Mouse (Mus musculus) left cerebral cortex, postnatal 4 days (tissue): ENCODE data around the gene Eef1akmt1. TPM values are rescaled to one million over a fixed set of nuclear protein-coding genes. Genes with fewer than 3 reads are reported as not detected.
A peak's percentile ranks its signal among the peaks of the same experiment; 100 is the strongest.

Experiments
- DNase-seq: peaks from one replicate; pipeline ENCODE4 v3.0.0-alpha.2; 2022
- intact Hi-C: fragments of 180-260 bp; cut with DNase I; formaldehyde crosslinking; loops from one replicate; pipeline ENCODE4 v1.15.1; 2025
- total RNA-seq, 2 experiments: library from RNA; stranded (reverse); gene quantifications; 2 replicates each; pipeline ENCODE4 v1.2.3; 2021

The Eef1akmt1 gene
- total RNA-seq, 2 experiments from 2014 or later = 29.4 to 29.6 TPM

DNA sequence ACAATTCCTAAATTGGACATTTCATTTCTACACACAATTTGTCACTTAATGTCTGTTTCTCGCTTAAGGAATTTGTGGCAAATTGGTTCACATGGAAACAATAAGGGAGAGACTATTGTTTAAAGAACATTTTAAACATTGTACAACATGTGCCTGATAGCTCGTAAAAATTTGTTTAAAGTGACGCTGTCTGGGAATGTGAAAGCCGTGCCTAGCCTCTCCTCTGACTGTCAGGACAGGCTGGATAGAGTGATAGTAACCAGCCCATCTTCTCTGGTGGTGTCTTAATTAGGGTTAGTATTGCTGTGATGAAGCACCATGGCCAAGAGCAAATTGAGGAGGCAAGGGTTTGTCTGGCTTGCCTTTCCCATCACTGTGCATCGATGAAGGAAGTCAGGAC, 24.4 kb downstream of the Eef1akmt1 start:
- intact Hi-C loops = no loop called here

DNA sequence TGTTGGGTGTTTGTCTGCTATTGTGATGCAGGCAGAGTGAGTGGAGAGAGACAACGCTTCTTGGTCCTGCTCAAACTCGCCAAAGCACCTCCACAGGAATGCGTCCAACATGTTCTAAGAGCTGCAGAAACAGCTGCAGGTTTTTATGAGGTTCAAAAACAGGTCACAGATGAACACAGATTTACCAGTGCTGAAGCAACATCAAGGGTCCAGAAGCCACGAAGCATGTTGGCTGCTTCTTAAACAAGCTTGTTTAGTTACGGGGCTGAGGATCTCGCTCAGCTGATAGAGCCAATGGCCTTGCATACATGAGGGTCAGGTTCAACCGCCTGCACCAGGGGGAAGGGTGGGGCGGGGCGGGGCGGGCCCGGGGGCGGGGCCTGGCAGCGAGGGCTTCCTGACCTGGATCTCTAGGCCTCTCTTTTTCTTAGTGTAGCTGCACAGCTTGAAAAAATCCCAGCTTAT, 24.8 kb downstream of the Eef1akmt1 start:
- no peak for DNase-seq
- intact Hi-C loops = no loop called here

More for the DNA sequence above, 24.4 kb downstream of the Eef1akmt1 start:
- no peak for DNase-seq

DNA sequence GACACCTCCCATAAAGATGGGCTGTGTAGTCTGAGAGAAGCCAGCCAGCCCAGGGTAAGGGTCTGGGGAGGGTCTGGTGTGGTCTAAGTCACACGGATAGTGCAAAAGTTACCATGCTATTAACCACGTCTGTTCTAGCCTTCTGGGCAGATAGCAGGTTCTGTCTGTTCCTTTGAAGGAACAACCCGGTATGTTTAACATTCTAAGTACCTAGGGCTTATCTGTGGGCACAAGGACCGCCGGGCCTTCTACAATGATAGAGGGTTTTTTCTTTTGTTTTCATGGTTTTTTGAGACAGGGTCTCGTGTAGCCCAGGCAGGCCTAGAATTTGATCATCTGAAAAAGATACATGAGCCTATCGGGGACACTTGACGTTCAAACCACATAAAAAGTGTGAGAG, 25.3 kb downstream of the Eef1akmt1 start:
- intact Hi-C loops = no loop called here
- no peak for DNase-seq

DNA sequence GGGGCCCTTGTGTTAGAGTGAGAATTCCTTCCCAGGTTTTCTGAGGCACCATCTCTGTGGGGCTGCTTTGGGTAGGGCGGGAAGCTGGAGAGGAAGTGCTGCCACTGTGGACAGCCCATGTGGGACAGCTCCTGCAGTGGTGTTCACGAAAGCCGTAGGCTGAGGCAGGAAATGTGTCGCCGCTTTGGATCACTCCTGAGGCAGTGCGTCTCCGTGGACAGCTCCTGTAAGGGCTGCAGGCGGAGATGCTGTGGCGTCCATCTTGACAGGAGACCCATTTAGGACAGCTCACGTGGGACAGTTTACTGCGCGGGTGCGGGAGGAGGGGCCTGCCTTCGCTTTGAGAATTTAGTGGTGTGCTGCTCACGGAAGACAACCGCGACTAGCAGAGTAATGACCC, 25.9 kb downstream of the Eef1akmt1 start:
- no peak for DNase-seq
- intact Hi-C loops = no loop called here

DNA sequence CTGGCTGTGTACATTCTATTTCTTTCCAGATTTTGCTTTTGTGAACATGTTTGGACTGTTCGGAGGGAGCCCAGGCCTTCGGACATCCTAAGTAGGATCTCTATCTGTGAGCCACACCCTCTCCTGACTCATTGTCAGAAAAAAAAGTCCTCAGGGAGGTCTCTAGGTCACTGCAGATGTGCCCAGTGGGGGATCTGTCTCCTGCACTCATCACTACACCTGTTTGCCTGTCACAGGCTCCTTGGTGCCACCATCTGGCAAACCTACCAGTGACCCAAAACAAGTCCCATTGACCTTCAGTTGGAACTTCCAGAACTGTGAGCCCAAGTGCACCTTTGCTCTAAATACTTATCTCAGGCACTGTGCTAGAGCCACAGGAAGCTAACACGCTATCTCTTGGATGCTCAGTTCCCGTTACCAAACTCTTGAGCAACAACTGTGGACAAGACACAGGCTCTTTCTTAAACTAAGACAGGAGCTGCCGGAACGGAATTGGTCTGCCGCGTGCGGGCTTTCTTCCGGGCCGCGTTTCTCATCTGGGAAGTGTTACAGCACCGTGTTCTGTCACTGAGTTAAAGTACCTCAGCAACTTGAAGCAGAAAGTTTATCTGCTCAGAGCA, 27.9 kb downstream of the Eef1akmt1 start:
- no peak for DNase-seq
- intact Hi-C loops = no loop called here

DNA sequence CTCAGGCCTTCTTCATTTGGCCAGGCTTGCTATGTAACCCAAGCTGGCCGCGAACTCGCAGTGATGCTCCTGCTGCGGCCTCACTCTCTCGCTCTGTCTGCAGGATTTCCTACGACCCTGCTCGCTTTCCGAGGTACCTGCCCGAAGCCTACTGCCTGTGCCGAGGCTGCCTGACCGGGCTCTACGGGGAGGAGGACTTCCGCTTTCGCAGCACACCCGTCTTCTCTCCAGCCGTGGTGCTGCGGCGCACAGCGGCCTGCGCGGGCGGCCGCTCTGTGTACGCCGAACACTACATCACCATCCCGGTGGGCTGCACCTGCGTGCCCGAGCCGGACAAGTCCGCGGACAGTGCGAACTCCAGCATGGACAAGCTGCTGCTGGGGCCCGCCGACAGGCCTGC, 29.2 kb downstream of the Eef1akmt1 start:
- intact Hi-C loops = no loop called here
- DNase-seq = no peak

DNA sequence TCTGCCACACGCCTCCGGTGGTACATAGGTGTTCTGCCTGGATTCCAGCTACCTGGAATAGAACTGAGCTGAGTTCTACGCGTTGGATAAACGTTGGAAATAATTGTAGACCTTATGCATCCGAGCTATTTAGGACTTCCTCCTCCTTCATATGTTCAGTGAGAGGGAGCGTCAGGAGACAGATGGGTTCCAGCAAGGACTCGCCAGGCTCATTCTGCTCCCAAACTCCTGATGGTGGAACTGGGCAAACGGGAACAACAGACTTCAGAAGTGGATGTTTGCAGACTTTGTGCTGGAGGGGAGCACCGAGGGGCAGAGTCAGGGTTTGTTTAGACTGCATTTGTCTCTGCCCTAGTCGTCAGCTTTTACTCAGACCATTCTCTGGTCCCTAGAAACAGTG, 30.7 kb downstream of the Eef1akmt1 start:
- intact Hi-C loops = no loop called here

DNA sequence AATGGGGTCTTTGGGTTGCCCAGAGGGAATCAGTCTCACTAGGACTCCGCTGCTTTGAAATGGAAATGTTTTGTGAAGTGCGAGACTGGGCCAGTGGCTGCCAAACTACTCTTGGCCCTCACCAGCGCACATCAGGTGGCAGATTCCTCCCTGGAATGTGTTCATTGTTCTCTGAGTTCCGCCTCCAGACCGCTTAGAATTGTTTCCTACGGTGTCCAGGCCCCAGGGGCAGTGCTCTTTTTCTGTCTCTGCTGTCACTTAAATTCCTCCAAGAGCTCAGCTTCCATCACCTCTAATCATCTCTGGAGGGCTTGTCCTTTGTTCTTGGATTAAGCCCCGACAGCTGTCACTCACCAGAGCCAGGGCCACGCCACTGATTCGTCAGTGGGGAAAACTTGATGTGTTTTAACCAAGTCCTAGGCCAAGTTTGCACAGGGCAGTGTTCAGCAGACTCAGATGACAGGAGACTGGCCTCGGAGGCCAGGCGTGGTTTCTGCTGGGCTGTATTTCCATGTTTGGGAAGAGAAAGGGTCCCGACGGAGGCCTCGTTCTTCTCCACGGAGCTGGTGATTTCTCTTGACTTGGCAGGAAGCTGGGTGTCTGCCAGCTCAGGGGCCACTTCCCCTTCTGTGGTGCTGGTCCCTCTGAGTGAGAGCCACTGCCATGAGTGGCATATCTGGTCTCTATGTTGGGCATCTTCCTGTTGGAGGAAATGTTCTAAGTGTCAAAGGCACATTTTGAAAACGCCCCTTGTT, 34.0 kb downstream of the Eef1akmt1 start:
- DNase-seq = peak; percentile 33
- intact Hi-C loops = no loop called here

More for the DNA sequence above, 30.7 kb downstream of the Eef1akmt1 start:
- DNase-seq = no peak

DNA sequence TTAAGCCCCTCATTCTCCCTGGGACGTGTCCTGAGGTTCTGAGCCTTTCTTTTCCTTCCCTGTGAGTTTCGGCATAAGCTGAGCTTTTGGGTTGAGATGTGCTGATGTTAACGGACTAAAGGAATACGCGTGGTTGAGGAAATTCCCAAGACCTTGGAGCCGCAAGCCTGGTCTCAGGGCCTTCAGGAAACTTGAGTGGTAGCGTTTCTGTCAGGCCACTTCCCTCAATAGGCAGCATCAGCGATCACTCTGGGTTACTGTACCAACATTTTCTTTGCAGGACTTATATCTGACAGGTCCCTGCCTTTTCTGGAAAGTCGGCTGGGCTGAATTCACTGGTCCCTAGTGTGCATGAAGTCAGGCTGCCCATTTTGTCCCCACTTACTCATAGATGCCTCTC, 34.6 kb downstream of the Eef1akmt1 start:
- intact Hi-C loops = no loop called here
- no peak for DNase-seq

DNA sequence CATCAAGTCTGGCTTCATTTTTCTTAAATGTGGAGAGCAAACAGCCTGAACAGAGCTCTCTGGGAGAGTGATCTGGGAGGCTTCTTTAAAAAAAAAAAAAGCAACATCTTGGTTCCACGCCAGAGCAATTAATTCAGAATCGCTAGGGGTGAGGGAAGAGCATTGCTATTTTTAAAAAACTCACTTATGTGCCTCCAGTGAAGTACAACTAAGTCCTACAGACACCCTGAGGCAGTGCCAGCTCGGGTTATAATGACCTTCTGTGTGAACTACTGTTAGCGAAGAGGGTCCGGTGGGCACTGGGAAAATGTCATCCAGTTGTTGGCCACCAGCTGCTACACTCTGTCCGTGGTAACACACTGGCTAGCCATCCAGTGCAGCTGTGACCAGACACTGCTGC, 35.8 kb downstream of the Eef1akmt1 start:
- intact Hi-C loops = no loop called here
- no peak for DNase-seq

DNA sequence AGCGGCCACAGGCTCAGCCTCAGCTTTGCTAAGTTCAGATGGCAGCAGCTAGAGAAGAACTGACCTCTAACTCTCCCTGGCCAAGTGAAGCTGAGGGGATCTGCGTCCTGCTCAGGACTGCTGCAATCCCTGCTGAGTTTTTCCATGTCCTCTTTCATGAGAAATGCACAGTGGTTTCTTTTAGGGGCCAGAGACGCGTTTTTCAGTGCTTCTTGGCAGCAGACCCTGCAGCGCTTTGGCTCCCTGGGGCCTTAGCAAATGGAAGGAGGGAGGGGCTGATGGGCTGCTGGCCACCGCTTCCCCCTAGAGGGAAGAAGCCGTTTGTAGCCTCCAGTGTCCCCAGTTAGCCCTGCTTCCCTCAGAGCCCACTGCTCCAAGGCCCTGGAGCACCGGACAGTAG, 36.5 kb downstream of the Eef1akmt1 start:
- intact Hi-C loops = no loop called here
- DNase-seq = peak; percentile 60

DNA sequence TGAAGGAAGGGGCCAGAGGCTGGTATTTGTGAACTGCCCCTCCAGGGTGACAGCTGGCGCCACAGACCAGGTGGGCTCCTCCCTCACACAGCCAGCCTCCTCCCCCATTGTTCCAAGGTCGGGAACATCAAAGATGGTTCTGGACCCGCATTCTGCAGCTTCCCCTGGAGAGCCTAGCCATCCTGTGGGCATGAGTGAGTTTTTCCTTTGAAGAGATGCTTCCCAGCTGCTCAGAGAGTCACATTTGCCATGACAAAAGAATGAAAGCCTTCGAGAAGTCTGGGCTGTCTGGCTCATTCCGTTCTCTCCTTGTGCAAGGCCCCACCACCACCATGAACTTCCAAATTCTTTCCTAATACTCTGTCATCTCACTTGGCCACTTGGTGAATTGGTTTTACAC, 37.1 kb downstream of the Eef1akmt1 start:
- no peak for DNase-seq

DNA sequence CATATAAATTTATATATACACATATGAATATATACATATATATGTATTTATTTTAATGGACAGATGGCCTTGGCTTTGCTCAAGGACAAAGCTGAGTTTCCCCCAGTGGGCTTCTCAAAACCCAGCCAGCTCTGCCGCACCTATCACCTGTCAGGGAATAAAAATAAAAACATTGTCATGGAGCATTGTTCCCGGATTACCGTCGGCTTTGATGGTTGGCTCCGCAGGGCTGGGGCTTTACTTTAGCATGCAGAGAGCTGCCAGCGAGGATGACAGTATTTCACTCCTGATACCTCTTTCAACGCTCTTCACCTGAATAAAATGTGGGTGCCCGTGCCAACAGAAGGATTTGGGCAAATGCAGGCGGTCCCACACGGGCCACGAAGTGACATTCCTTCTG, 37.6 kb downstream of the Eef1akmt1 start:
- intact Hi-C loops = no loop called here
- no peak for DNase-seq

More for the DNA sequence above, 37.1 kb downstream of the Eef1akmt1 start:
- intact Hi-C loops = no loop called here

DNA sequence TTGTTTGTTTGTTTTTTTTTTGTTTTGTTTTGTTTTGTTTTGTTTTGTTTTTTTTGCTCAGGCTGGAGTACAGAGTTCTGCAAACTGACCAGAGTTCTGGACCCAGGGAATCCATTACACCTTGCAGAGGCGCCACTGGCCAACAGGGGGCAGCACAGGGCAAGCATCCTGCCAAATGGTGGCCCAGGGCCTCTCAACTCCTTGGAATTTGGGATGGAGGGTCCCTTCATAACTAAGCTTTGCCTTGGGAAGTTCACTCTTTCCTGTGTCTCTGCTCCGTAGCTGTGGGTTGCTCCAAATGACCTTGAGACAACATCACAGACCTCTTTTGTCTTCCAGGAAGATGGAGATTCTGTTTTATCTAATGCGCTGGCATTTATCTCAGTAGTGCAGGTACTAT, 38.2 kb downstream of the Eef1akmt1 start:
- intact Hi-C loops = no loop called here

DNA sequence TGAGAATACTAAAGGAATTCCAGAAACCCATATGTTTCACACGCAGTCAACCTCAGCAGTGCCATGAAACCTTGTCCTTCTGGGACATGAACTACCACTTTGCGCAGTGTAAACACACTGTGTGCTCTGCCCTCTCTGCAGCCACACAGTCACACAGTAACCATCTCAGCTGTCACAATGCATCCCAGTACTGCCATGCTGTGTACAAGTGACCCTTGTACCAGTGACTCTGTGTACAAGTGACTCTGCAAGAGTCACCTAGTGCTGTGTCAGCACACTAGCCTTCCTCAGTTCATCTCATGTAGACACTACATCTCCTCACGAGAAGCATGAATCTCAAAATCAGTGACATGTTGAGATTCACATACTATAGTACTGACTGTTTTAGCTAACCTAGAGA, 38.8 kb downstream of the Eef1akmt1 start:
- intact Hi-C loops = no loop called here
- DNase-seq = no peak

More for the DNA sequence above, 38.2 kb downstream of the Eef1akmt1 start:
- DNase-seq = peak; percentile 52

DNA sequence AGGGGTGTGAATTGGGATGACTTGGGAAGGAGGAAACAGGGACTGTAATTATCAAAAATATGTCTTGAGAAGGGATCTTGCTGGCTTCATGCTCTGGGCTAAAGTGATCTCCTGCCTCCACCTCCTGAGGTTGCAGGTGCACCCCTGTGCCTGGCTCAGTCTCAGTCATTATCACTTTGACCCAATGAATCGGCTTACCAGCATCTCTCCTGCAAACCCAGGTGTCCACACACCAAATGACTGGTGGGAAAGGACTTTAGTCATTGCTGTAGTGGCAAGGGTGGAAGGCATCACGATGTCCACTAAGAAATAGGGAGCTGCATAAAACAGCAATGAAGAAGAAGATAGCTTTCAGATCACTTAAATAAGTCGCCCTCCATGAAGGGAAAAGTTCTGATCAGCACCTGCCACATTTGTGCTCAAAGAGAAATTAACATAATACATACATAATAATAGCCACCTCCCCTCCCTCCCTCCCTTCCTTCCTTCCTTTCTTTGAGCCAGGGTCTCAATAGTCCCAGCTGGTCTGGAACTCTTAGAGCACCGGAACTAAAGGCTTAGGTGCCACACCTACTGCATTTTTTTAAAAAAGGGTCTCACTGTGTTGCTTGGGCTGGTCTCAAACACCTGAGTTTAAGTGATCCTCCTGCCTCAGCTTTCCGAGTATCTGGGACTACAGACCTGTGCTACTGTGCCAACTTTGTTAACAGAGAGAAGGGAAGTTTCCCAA, 41.5 kb downstream of the Eef1akmt1 start:
- DNase-seq = no peak
- intact Hi-C loops = no loop called here

DNA sequence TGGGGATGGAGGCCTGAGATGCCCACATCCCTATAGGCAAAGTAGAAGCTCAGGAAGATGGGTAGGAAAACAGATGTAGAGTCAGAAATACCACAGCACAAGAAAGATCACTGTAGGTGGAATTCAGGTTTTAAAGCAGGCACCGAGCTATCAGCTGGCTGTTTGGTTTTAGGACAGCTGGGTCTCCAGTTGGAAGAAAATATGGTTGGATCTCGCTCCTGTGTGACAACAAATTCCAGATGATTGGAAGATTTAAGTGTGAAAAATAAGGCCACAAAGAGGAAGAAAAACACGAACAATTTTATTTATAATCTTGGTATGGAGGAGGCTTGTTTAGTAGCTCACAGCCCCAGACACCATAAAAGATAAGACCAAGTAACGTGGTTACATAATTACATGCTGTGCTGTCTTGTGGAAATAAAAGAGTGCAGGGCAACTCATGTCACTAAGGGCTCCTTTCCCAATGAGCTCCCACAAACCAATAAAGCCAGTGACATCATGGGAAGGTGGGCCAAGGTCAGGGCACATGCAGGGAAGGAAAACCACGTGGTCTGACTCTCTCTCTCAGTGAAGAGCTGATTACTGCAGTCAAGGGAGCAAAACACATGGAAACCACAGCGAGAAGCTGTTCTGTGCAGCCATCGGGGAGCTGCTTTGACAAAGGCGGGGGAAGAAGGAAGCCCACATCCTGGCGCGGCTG, 42.2 kb downstream of the Eef1akmt1 start:
- intact Hi-C loops = no loop called here
- no peak for DNase-seq

DNA sequence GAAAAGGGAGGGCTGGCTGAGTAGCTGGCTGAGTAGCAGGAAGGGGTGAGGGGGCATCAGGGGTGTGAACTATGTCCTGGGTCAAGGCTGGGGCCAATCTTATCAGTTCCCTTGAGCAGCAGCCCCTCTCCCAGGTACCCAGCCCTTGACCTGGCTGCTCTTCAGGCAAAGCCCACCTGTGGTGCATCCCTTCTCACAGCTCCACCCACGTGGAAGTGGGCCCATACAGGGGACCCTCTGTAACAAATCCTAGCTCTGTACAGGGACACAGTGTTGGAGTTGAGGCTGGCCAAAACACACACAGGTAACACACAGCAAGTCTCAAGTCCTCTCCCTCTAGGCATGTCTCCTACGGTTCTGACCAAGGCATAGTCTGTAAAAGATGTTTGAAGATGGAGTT, 43.8 kb downstream of the Eef1akmt1 start:
- no peak for DNase-seq

DNA sequence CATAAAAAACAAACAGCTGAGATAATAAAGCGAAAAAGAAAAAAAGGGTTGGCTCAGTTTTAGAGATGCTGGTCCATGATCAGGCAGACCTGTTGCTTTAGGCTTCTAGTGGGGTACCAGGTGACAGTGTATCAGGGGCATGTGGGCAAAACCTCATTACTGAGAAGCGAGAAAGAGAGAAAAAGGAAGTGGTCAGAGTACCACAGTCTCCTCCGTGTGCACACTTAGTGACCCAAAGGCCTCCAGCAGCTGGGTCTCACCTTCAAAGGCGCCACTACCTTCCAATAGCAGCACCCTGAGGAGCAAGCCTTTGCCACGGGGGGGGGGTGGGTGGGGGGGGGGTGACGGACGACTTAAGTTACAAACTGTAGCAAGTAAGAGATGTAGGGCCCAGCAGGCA, 44.3 kb downstream of the Eef1akmt1 start:
- no peak for DNase-seq
- intact Hi-C loops = no loop called here

More for the DNA sequence above, 43.8 kb downstream of the Eef1akmt1 start:
- intact Hi-C loops = no loop called here

DNA sequence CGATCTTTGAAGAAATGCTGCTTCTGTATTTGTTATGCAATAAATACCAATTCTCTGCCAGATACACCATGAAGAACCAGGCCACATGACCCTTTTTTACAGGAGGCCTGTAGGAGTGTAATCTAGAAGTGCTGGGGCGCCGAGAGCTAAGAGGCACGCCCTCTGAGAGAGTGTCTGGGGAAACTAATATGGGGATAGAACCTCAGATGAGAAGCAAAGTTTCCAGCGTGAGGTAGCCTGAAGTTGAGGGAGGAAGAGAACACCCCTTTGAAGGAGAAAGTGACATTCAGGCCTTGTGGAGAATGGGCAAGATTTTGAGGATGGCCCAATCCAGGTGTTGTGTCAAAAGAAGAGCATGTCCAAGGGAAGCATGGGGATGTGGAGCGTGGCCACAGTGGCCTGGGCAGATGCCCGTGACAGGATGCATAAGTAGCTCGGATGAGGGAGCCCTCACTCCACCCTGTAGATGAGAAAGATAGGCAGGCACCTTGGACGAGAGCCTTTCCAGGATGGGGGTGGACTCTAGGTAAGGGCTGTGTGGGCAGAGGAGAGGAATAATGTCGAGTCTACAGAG, 45.3 kb downstream of the Eef1akmt1 start:
- no peak for DNase-seq
- intact Hi-C loops = no loop called here
